Mouse (Mus musculus): ENCODE data around the gene Selplg. TPM values are rescaled to one million over a fixed set of nuclear protein-coding genes. Genes with fewer than 3 reads are reported as not detected.

The Selplg gene
- polyA plus RNA-seq, 1 experiment from 2014 or later: 2.3 TPM

- Histone ChIP-seq H3K27me3 (replicated peaks) (no peaks in the 10 kb centered on the region), H3K4me1 (peaks cover 36% of the 10 kb centered on the region), H3K36me3 (peaks cover 34% of the 10 kb centered on the region), H3K9me3 (replicated peaks) (no peaks in the 10 kb centered on the region), H3K27ac (replicated peaks) (peak overlapping the region; percentile 100), H3K4me3 (replicated peaks) (peak overlapping the region; percentile 99), H3K9ac (replicated peaks) (peak overlapping the region; percentile 67), H3K4me2 (peak overlapping the region; percentile 92)
- WGBS: 2% methylated on average over 30 of the region's 38 CpGs
- peak; percentile 49 for ATAC-seq (ENCODE audit: low FRiP score)
Observed at GRCm38 (mm10) chr5:113772905-113773519, 59.4 kb downstream of the Selplg start.

DNA sequence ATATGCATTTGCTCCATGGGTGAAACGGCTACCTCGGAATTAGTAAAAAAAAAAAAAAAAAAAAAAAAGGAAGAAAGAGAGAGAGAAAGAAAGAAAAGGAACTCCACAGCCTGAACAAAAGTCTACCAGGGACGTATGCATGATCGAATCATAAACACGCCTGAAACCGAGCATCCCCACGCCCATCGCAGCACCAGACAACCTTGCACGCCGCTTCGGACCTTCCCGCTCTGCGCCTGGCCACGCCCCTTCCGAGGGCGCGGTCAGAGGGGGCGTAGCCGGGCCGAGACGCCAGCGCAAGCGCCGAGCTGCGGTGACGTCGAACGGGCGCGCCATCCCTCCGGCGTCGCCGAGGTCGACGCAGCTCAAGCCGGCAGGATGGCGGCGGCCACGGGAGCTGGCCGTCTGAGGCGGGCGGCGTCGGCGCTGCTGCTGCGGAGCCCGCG lies 60.0 kb downstream of the Selplg start, which contains the start of the genes Sart3 and Iscu:
TSS of gene Sart3 (minus strand) at position 61 of the 446 bp plus-strand sequence.
TSS of gene Iscu (plus strand) at position 299 of the 446 bp plus-strand sequence.
- peak within 1 kb of the TSS; percentile 100 for H3K27ac ChIP-seq (replicated peaks)
- H3K27me3 ChIP-seq (replicated peaks): no peaks in the 10 kb centered on the region
- H3K9me3 ChIP-seq (replicated peaks): no peaks in the 10 kb centered on the region
- peak within 1 kb of the TSS; percentile 92 for H3K4me2 ChIP-seq
- ATAC-seq (ENCODE audit: low FRiP score): peak; percentile 89
- H3K4me1 ChIP-seq: peaks cover 38% of the 10 kb centered on the region
- 0% methylated on average over 49 of the region's 49 CpGs for WGBS
- H3K9ac ChIP-seq (replicated peaks): peak within 1 kb of the TSS; percentile 83
- H3K36me3 ChIP-seq: peaks cover 35% of the 10 kb centered on the region
- peak within 1 kb of the TSS; percentile 99 for H3K4me3 ChIP-seq (replicated peaks)

DNA sequence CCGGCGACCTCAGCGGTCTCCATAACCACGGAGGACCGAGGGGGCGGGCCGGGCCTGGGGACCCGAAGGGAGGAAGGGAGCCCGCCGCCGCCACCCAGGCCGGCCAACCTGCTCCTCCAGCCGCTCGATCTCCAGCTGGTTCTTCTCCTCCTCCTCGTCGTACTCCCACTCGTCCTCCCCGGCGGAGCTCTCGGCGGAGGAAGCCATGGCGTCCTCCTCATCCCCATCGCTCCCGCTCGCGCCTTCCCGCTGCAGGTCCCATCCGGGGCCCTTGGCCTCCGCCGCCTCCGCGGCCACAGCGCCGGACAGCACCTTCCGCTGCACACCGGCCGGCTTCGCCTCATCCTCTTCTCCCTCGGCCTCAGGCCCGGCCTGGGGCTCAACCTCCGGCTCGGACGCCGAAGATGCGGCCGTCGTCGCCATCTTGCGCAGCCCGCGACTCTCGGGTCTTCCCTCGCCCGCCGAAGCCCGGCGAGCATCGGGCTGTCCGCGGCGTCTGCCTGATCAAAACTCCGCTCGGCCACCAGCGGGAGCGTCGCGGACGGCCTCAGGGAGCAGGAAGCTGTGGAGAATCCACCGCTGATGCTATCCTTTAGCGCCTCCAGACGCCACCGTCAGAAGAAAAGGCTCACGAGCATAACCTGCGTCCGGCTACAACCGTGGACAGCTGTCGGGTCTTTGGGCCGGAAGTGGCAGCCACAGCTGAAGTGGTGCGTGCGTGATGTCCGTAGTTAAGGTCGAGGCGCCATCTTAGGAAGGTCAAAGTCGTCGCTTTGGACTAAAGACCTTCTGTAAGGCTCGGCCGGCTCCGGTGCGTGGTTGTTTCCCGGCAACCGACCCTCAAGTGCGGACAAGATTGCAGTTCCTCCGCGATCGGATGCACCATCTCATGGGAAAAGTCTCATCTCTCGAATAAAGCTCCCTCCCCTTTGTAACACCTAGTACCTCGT lies 61.0 kb downstream of the Selplg start:
- Histone ChIP-seq H3K4me2 (peak overlapping the region; percentile 92), H3K36me3 (peaks cover 33% of the 10 kb centered on the region), H3K4me1 (peaks cover 38% of the 10 kb centered on the region), H3K9ac (replicated peaks) (peak overlapping the region; percentile 83), H3K27me3 (replicated peaks) (no peaks in the 10 kb centered on the region), H3K9me3 (replicated peaks) (no peaks in the 10 kb centered on the region), H3K4me3 (replicated peaks) (peak overlapping the region; percentile 99), H3K27ac (replicated peaks) (peak overlapping the region; percentile 100)
- under 1% methylated on average over 89 of the region's 97 CpGs for WGBS
- ATAC-seq (ENCODE audit: low FRiP score): peak; percentile 85

DNA sequence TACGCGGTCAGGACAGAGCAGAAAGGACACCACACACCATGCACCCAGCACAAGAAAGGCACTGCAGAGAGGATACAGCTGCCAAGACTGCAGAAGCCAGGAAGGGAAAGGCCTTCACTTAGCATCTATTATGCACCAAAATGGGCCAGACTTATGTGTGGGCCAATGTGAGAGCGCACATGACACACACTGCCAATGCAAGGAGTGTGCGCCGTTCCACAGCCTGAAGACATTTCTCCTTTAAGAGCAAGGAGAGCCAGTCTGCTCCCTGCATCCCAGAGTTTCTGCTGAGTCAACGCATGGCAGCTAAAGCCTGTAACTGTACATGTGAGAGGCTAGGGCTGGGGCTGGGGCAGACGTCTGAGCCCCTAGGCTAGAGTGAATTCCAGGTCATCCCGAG lies 63.6 kb downstream of the Selplg start:
- WGBS: 92% methylated on average over 8 of the region's 8 CpGs

More for the DNA sequence above, 63.6 kb downstream of the Selplg start:
- H3K4me2 ChIP-seq: no peak overlapping the region
- no peak overlapping the region for H3K9ac ChIP-seq (replicated peaks)
- H3K4me1 ChIP-seq: peaks cover 34% of the 10 kb centered on the region
- no peak overlapping the region for H3K27ac ChIP-seq (replicated peaks)
- H3K9me3 ChIP-seq (replicated peaks): no peaks in the 10 kb centered on the region
- no peaks in the 10 kb centered on the region for H3K27me3 ChIP-seq (replicated peaks)
- H3K4me3 ChIP-seq (replicated peaks): no peak overlapping the region
- ATAC-seq (ENCODE audit: low FRiP score): no peak
- H3K36me3 ChIP-seq: peaks cover 15% of the 10 kb centered on the region

Other genes with a start within 250 kb of the Selplg start
- 2.9 and 3.2 TPM in 2 replicates for gene Cmklr1, start 182.2 kb downstream of the Selplg start, polyA plus RNA-seq (2015; fragmentation: Nextera tagmentation; extraction: Ambion mirVana)
- gene 1700069L16Rik, start 107.9 kb downstream of the Selplg start, polyA plus RNA-seq (2015; fragmentation: Nextera tagmentation; extraction: Ambion mirVana): not detected in 2 replicates
- 9.6 and 11.1 TPM in 2 replicates for gene Ficd, start 96.8 kb downstream of the Selplg start, polyA plus RNA-seq (2015; fragmentation: Nextera tagmentation; extraction: Ambion mirVana)
- gene Sart3, start 60.1 kb downstream of the Selplg start, polyA plus RNA-seq (2015; fragmentation: Nextera tagmentation; extraction: Ambion mirVana): 40.7 and 42.3 TPM in 2 replicates
- 88.6 and 90.9 TPM in 2 replicates for gene Iscu, start 59.9 kb downstream of the Selplg start, polyA plus RNA-seq (2015; fragmentation: Nextera tagmentation; extraction: Ambion mirVana)
- gene Tmem119, start 32.1 kb downstream of the Selplg start, polyA plus RNA-seq (2015; fragmentation: Nextera tagmentation; extraction: Ambion mirVana): 12.1 and 23.1 TPM in 2 replicates
- 160 and 162 TPM in 2 replicates for gene Coro1c, start 76.1 kb upstream of the Selplg start, polyA plus RNA-seq (2015; fragmentation: Nextera tagmentation; extraction: Ambion mirVana)
- 9.8 and 13.1 TPM in 2 replicates for gene Ssh1, start 161.2 kb upstream of the Selplg start, polyA plus RNA-seq (2015; fragmentation: Nextera tagmentation; extraction: Ambion mirVana)
- 0.60 TPM in 1 of 2 replicates, not detected in the other for gene Dao, start 171.1 kb upstream of the Selplg start, polyA plus RNA-seq (2015; fragmentation: Nextera tagmentation; extraction: Ambion mirVana)
- gene Usp30, start 232.8 kb upstream of the Selplg start, polyA plus RNA-seq (2015; fragmentation: Nextera tagmentation; extraction: Ambion mirVana): 17.9 and 18.9 TPM in 2 replicates

Data from neural tube, embryonic 15.5 days (tissue).